Mouse (Mus musculus): ENCODE measurements at regions not wholly inside any gene's neighbourhood (a gene's known extent, or its start where the extent isn't known, plus 50 kb on each side); places are given as distances from the start of the nearest gene placed in this dataset.

- no peak for TF ChIP-seq CTCF (IDR thresholded peaks at IDR 0.05; ENCODE audit: low read depth)
- TF ChIP-seq EP300 (optimal IDR thresholded peaks at IDR 0.05), result no peak
These were observed 313.5 kb upstream of the Chl1 start for GRCm38 (mm10) chr6:103196838-103197237.
